Mouse (Mus musculus) thymus, adult 2 months (tissue): ENCODE results near the gene Slc6a6.

Experiments used
- CTCF ChIP-seq: fragments of 200-500 bp; IDR thresholded peaks from 2 replicates; pipeline ENCODE4 v1.5.1; 2012; ENCODE audit warnings: mild to moderate bottlenecking, control low read depth, low read length, moderate library complexity, borderline replicate concordance; ENCODE audit not compliant: control insufficient read depth, poor library complexity, insufficient read depth; ENCODE audit errors: extremely low read depth
- POLR2A ChIP-seq: fragments of 200-500 bp; IDR thresholded peaks from 2 replicates; pipeline ENCODE4 v1.6.1; 2012; ENCODE audit warnings: mild to moderate bottlenecking, low read length, control low read depth, moderate library complexity; ENCODE audit not compliant: control insufficient read depth, poor library complexity, insufficient read depth; ENCODE audit errors: extremely low read depth

DNA sequence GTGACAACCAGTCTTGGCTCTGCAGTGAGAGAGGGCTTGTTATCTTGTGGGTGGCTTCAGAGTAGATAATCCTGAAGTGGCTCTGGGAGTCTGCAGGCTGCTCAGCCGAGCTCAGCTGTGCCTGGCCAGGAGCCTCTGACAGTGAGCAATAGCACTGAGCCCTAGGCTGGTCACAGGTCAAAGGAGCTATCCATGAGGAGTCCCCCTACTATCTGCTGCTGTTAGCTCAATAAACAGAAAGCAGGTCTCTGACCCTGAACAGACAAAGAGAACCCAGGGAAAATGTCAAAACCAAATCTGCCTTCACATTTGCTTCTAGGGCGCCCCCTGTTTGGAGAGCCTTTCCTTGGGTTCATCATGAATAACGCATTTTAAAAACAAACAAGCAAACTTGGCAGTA, 28.6 kb upstream of the Slc6a6 start:
- TF ChIP-seq POLR2A (no peak), CTCF (no peak)
